Mouse (Mus musculus): ENCODE results near the gene Rps15. TPM values are rescaled to one million over a fixed set of nuclear protein-coding genes. Genes with fewer than 3 reads are reported as not detected.

Gene Rps15
- total RNA-seq, 2 experiments from 2014 or later, result 952 to 954 TPM

DNA sequence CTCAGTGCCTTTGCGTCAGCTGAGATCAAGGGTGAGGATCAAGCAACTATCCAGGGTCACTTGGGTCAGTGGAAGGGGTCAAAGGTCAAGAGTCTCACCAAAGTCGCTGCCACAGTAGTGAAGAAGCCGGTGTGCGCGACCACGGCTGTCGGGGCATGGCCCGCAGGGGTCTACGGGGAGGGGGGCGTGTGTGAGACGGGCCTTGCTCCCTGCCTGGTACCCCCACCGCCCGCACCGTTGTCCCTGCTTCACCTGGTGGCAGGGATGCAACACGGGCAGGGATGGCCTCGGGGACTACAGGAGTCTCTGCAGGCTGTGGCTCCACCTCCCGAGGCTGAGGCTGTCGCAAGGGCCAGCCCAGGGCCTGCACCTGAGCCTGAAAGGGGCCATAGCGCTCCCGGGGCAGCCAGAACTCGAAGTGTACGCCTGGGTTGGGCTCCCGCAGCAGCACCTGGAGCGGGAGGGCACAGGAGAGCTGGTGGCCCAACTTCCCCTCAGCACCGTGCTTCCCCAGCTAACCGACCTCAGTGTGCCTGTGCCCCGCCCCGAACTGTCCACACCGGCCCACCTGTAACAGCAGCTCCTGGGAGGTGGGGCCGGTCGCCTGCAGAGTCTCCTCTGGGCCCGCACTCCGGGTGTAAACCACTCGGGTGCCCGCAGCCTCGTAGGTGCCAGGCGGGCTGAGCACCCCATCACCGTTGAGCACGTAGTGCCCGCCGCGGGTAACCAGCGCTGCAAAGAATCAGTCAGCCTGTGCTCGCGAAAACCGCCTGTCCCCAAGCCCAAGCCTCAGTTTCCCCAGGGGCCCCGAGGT lies 49.4 kb downstream of the Rps15 start:
- no peak for DNase-seq

DNA sequence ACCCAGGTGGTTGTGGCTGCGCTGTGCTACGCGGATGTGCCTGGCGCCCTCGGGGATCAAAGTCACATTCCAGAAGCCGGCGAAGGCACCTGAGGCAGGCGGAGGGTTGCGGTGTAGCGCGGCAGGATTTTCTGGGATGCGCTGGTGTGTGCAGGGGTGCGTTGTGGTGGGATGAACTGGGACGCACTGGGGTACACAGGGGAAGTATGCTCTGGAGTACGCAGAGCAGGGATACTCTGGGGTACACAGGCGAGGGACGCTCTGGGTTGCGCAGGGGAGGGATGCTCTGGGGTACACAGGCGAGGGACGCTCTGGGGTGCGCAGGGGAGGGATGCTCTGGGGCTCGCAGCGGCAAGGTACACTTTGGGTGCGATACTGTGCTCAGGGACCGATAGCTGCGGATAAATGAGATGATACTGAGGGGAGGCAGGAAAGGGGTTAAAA lies 50.1 kb downstream of the Rps15 start:
- no peak for DNase-seq

DNA sequence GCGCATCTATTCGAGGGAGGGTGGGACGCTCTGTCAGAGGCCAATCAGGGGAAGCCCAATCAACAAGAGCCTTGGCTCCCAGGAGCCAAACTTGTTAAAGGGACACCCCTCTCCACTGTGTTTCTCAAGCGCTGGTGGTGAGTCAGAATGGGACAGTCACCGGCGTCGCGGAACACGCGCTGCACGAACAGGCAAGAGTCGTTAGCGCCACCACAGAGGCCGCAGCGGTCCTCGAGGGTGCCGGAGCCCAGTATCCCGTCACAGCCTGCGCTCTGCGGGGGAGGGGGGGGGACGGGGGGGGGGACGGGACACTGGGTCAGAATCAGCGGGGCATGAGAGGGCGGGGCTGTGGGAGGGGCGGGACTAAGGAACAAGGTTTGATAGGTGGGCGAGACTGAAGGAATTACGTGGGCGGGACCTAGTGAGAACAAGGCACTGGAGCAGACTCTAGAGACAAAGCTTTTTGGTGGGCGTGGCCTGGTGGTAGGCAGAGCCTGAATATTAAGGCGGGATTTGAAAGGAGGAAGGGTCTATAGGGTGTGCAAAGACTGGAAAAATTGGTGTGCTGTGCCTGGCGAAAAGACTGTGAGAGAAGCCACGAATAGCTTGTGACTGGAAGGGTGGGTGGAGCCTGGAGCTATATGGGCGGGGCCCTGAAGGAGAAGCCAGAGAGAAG lies 50.6 kb downstream of the Rps15 start:
- DNase-seq, result no peak

DNA sequence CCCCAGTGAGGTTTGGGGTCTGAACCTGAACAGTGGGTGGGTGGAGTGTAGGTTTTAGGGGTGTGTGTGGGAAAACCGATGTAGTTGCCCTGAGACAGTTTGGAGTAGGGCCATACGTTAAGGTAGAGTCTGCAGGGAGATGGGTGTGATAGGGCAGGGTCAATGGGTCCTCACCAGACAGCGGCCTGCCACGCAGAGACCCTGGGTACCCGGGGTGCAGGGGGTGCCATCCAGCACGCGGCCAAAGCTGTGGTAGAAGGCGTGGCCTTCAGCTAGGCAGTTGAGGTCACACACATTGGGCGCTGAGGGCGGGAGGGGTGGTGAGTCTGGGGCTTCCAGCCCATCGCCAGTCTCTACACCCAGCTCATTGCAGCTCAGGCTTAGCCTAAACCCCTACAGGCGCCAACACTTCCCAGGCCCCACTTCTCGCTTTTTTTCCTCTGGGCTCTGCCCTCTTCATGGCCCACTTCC lies 51.2 kb downstream of the Rps15 start:
- DNase-seq, result no peak

Small RNA genes lying within 50 kb of the gene (microRNA-seq; reads per million reads assigned to microRNA genes)
- gene Mir6911, result 0 reads per million in 2 experiments

Other genes with a start within 250 kb of the Rps15 start
- gene Gpx4, start 245.3 kb upstream of the Rps15 start, total RNA-seq (2021), result 100 to 1,000 TPM; 380 to 398 TPM
- 10 to 100 TPM in 1 of 2 experiments, 1 to 10 TPM in 1; 7.7 to 11.6 TPM for gene Sbno2, start 186.9 kb upstream of the Rps15 start, total RNA-seq (2021)
- gene Stk11, start 176.7 kb upstream of the Rps15 start, total RNA-seq (2021), result 100 to 1,000 TPM; 105 to 110 TPM
- 100 to 1,000 TPM; 576 to 659 TPM for gene Atp5d, start 153.8 kb upstream of the Rps15 start, total RNA-seq (2021)
- gene Cbarp, start 151.6 kb upstream of the Rps15 start, total RNA-seq (2021), result 1 to 10 TPM; 2.3 to 3.2 TPM
- gene Midn, start 144.2 kb upstream of the Rps15 start, total RNA-seq (2021), result 10 to 100 TPM; 34.3 to 62.7 TPM
- 10 to 100 TPM; 84.3 to 88.4 TPM for gene Cirbp, start 126.5 kb upstream of the Rps15 start, total RNA-seq (2021)
- 1 to 10 TPM; 3.9 to 5.5 TPM for gene 1600002K03Rik, start 119.5 kb upstream of the Rps15 start, total RNA-seq (2021)
- gene Efna2, start 113.0 kb upstream of the Rps15 start, total RNA-seq (2021), result 1 to 10 TPM; 1.1 to 1.9 TPM
- gene Mum1, start 66.0 kb upstream of the Rps15 start, total RNA-seq (2021), result 10 to 100 TPM; 26.4 to 31.3 TPM
- 100 to 1,000 TPM; 371 to 457 TPM for gene Ndufs7, start 43.3 kb upstream of the Rps15 start, total RNA-seq (2021)
- 100 to 1,000 TPM; 342 to 351 TPM for gene Gamt, start 31.4 kb upstream of the Rps15 start, total RNA-seq (2021)
- 10 to 100 TPM; 67.8 to 81.0 TPM for gene Dazap1, start 31.0 kb upstream of the Rps15 start, total RNA-seq (2021)
- gene Apc2, start 3.5 kb downstream of the Rps15 start, total RNA-seq (2021), result under 1 TPM; 0.87 to 0.95 TPM
- gene 2310011J03Rik, start 28.1 kb downstream of the Rps15 start, total RNA-seq (2021), result 10 to 100 TPM; 10.5 to 13.1 TPM
- gene Pcsk4, start 37.0 kb downstream of the Rps15 start, total RNA-seq (2021), result 1 to 10 TPM in 1 of 2 experiments, under 1 TPM in 1; 0.75 to 1.5 TPM
- 1 to 10 TPM; 2.1 to 2.4 TPM for gene Reep6, start 37.5 kb downstream of the Rps15 start, total RNA-seq (2021)
- 10 to 100 TPM; 15.2 to 20.4 TPM for gene Adamtsl5, start 56.0 kb downstream of the Rps15 start, total RNA-seq (2021)
- not detected for gene Plk5, start 64.0 kb downstream of the Rps15 start, total RNA-seq (2021)
- gene Mex3d, start 95.2 kb downstream of the Rps15 start, total RNA-seq (2021), result 10 to 100 TPM in 1 of 2 experiments, 1 to 10 TPM in 1; 8.9 to 12.2 TPM
- 100 to 1,000 TPM; 107 to 120 TPM for gene Mbd3, start 107.1 kb downstream of the Rps15 start, total RNA-seq (2021)
- 100 to 1,000 TPM; 725 to 806 TPM for gene Uqcr11, start 114.4 kb downstream of the Rps15 start, total RNA-seq (2021)
- gene Tcf3, start 141.2 kb downstream of the Rps15 start, total RNA-seq (2021), result 10 to 100 TPM; 33.0 to 43.2 TPM
- not detected for gene Onecut3, start 202.4 kb downstream of the Rps15 start, total RNA-seq (2021)
- not detected for gene Atp8b3, start 246.7 kb downstream of the Rps15 start, total RNA-seq (2021)